Mouse (Mus musculus) ovary, adult 2 months (tissue): ENCODE results near the gene Spryd7. TPM values are rescaled to one million over a fixed set of nuclear protein-coding genes. Genes with fewer than 3 reads are reported as not detected.

Experiments
- polyA plus RNA-seq: library from polyadenylated mRNA; depleted of rRNA; stranded (reverse); fragments of >200 nt; gene quantifications from 2 replicates; pipeline ENCODE4 v1.2.3, GENCODE M21; 2012; rRNA removed

Spryd7 gene
- 14.1 and 32.4 TPM in 2 replicates for polyA plus RNA-seq

GRCm38 (mm10) chr14:61556289-61557147 lies at the start of gene Spryd7:
Gene Spryd7, minus strand, starts transcription at chr14:61556886.

GRCm38 (mm10) chr14:61597968-61598367 lies 41.3 kb upstream of the Spryd7 start, which contains the start of gene Trim13:
Gene Trim13, plus strand, starts transcription at chr14:61598247.

Other genes with a start within 250 kb of the Spryd7 start
- gene Arl11, start 247.1 kb downstream of the Spryd7 start, polyA plus RNA-seq, result 2.8 and 3.0 TPM in 2 replicates
- 2.3 and 2.7 TPM in 2 replicates for gene Ebpl, start 196.4 kb downstream of the Spryd7 start, polyA plus RNA-seq
- 3.7 and 5.4 TPM in 2 replicates for gene Kpna3, start 117.0 kb downstream of the Spryd7 start, polyA plus RNA-seq
- gene Trim13, start 41.4 kb upstream of the Spryd7 start, polyA plus RNA-seq, result 2.1 and 2.6 TPM in 2 replicates
- gene Kcnrg, start 50.6 kb upstream of the Spryd7 start, polyA plus RNA-seq, result 1.4 and 1.8 TPM in 2 replicates